Mouse (Mus musculus) adrenal gland, postnatal 25 days (tissue): ENCODE measurements around the gene Nudt21. TPM values are rescaled to one million over a fixed set of nuclear protein-coding genes. Genes with fewer than 3 reads are reported as not detected.

Source experiments
- DNase-seq: peaks from one replicate; pipeline ENCODE4 v3.0.0; 2021; ENCODE audit warnings: mixed read lengths
- long read RNA-seq: library from polyadenylated mRNA; stranded (forward); transcript quantifications from one replicate; pipeline ENCODE4 v2.0.0, GENCODE M21; 2021
- total RNA-seq: library from RNA; stranded (reverse); gene quantifications from 2 replicates; pipeline ENCODE4 v1.2.3, GENCODE M21; 2021

The Nudt21 gene
- total RNA-seq, result 38.0 and 44.5 TPM in 2 replicates
- long read RNA-seq, full-length matches to known transcripts, result 48 of 53 reads
- long read RNA-seq, partial matches to known transcripts, result 1 of 53 reads
- long read RNA-seq, other reads (novel, unspliced or antisense), result 4 of 53 reads

- peak; percentile 87 for DNase-seq
Measured at GRCm38 (mm10) chr8:94036944-94037524, at the start of gene Nudt21, which contains the start of gene Ogfod1. TSS of gene Nudt21 (minus strand) at chr8:94037031. TSS of gene Ogfod1 (plus strand) at chr8:94037198.

GRCm38 (mm10) chr8:94076461-94077192, 39.8 kb upstream of the Nudt21 start:
- DNase-seq, result no peak

GRCm38 (mm10) chr8:94068793-94069192, 32.0 kb upstream of the Nudt21 start:
- DNase-seq, result no peak

GRCm38 (mm10) chr8:94066121-94066863, 29.5 kb upstream of the Nudt21 start:
- no peak for DNase-seq

- DNase-seq, result peak; percentile 34
Measured at GRCm38 (mm10) chr8:94057157-94057854, 20.5 kb upstream of the Nudt21 start.

- DNase-seq, result no peak
Measured at GRCm38 (mm10) chr8:94052696-94053095, 15.9 kb upstream of the Nudt21 start.

- no peak for DNase-seq
Measured at GRCm38 (mm10) chr8:94047845-94048244, 11.0 kb upstream of the Nudt21 start.

- DNase-seq, result no peak
Measured at GRCm38 (mm10) chr8:94037806-94038205, 975 bp upstream of the Nudt21 start.

GRCm38 (mm10) chr8:94036541-94036940, 290 bp downstream of the Nudt21 start:
- peak; percentile 67 for DNase-seq

- DNase-seq, result no peak
Measured at GRCm38 (mm10) chr8:94035200-94035599, 1.6 kb downstream of the Nudt21 start.

GRCm38 (mm10) chr8:94033601-94034000, 3.2 kb downstream of the Nudt21 start:
- no peak for DNase-seq

GRCm38 (mm10) chr8:94029701-94030100, 7.1 kb downstream of the Nudt21 start:
- no peak for DNase-seq

GRCm38 (mm10) chr8:94023916-94024315, 12.9 kb downstream of the Nudt21 start:
- no peak for DNase-seq

- no peak for DNase-seq
Measured at GRCm38 (mm10) chr8:94013026-94013612, 23.7 kb downstream of the Nudt21 start.

GRCm38 (mm10) chr8:94012013-94012951, 24.5 kb downstream of the Nudt21 start, which contains the start of gene Amfr:
TSS of gene Amfr (minus strand) at chr8:94012842.
- peak; percentile 79 for DNase-seq

GRCm38 (mm10) chr8:94011076-94012012, 25.5 kb downstream of the Nudt21 start:
- DNase-seq, result no peak

- no peak for DNase-seq
Measured at GRCm38 (mm10) chr8:94010101-94010705, 26.6 kb downstream of the Nudt21 start.

- no peak for DNase-seq
Measured at GRCm38 (mm10) chr8:94009243-94009845, 27.5 kb downstream of the Nudt21 start.
